Mouse (Mus musculus): ENCODE data around the gene Palld. TPM values are rescaled to one million over a fixed set of nuclear protein-coding genes. Genes with fewer than 3 reads are reported as not detected.

The Palld gene
- total RNA-seq, 2 experiments from 2014 or later = 66.8 to 71.5 TPM

DNA sequence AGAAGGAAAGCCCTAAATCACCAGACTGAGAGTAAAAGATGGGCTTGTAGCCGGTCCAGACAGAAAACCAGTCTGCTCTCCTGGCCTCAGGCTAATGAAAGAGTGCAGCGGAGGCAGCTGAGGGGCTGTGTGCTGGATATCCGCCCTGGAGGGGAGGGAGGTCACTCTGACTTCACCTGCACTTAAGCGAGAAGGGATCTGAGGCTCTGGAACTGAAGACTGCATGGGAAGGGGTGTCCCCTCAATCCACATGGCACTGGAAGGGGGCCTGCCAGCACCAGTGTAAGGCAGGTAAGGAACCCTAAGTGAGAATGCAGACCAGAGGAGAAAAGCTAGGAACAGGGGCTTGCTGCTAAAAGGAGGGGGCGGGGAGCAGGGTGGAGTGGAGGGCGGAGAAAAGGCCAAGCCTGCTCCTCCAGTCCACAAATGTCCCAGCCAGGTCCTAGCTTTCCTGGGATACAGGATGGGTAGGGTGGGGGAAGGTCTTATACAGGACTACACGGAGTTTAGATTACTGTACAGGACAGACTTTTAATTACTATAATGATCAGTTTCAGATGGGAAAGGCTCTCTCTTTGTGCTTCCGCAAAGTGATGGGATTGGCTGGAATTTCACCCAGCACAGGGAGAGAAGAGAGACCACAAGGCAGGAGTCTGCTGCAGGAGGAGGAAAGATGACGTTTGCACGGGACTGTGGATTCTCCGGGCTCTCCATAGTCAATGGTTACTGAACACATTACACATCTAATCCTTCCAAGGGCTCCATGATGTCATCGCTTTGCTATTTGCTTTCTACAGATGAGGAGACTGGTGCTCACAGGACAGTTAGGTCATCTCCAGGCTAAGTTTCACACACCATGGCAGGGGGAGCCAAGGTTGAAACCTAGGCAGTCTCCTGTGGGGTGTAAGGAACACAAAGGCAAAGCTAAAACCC, 278.7 kb downstream of the Palld start:
- intact Hi-C loops (cut with DNase I) = no loop called here
- TF ChIP-seq CTCF (IDR thresholded peaks at IDR 0.05) = no peak
- H3K27ac ChIP-seq = no peak overlapping the region
- no peak for DNase-seq
- no peak overlapping the region for H3K4me3 ChIP-seq

DNA sequence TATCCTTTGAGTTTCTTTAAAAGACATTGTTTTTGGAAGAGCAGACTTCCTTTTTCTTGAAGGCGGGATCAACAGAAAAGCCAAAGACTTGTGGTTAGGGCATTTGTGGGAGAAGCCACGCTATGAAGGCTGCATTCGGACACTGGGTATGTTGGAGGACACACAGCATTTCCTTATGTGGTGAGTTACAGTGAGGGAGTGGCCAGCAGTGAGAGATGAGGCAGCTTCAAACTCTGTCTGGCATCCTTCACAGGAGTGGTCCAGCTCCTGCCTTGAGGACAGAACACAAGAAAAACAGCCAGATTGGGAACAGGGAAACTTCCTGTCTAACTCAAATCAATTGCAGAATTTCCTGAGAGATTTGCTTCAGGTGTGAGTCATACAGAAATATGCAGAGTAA, 281.2 kb downstream of the Palld start:
- H3K4me3 ChIP-seq = no peak overlapping the region
- no peak for DNase-seq
- no peak overlapping the region for H3K27ac ChIP-seq
- no peak for TF ChIP-seq CTCF (IDR thresholded peaks at IDR 0.05)
- intact Hi-C loops (cut with DNase I) = no loop called here

DNA sequence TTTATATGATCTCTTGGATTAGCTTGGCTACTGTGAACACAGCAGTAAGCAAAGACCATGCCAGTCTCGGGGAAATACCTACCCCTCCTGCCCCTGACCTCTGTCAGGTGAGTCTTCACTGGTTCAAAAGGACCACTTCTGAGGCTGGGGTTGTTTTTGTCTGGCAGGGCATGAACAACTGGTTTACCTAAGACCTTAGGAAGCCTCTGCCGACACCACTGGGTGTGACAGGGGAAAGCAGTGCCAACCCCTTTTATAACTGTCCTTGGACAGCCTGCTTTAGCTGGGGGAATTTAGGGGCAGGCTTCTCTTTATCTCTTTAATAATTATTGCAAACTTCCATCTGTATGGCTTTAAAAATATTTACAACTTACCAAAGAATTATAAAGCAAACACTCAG, 284.8 kb downstream of the Palld start:
- no peak for TF ChIP-seq CTCF (IDR thresholded peaks at IDR 0.05)
- no peak overlapping the region for H3K4me3 ChIP-seq
- H3K27ac ChIP-seq = peak overlapping the region; percentile 17
- DNase-seq = peak; percentile 27
- intact Hi-C loops (cut with DNase I) = no loop called here

GRCm38 (mm10) chr8:61617049-61617448, 285.4 kb downstream of the Palld start:
- TF ChIP-seq CTCF (IDR thresholded peaks at IDR 0.05) = no peak
- DNase-seq = no peak
- intact Hi-C loops (cut with DNase I) = no loop called here
- no peak overlapping the region for H3K4me3 ChIP-seq
- H3K27ac ChIP-seq = peak overlapping the region; percentile 17

DNA sequence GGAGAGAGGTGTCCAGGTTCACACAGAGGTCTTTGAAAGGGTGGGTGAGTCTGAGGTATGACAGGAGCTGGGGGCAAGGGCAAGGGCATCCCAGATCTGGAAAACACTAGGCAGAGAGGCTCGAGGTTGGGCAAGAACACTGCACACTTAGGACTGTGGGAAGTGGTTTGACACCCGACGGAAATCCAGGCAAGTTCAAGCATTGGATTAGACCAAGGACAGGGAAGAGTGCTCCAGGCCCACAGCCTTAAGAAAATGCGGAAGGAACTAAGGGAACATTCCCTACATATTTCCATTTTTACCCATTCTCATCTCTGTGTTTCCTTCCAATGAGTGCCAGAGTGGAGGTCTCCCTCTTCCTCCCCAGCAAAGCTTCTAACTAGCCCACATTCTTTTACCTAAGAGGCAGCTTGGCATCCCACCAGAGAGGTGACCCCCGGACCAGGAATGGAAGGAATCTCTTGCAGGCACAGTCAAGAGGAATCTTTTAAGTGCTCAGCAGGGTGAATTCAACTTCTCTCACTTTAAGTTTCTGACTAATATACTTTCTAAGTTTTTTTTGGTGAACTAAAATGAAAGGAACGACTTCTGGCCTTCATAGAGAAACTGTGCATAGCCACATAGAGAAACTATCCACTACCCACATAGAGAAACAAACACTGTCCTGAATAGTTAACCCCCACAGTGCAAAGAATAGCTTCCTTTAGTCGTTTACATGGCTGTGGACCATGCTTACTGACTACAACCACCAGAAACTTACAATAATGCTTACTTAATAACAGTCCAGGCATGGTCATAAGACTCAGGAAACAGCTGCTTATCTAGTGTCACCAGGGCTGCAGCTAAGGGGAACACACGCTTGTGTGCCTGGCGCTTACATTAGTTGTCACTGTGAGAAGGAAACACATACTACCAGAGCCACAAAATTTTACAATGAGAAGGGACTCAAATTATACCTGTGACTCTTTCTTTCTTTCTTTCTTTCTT, 286.5 kb downstream of the Palld start:
- no peak for TF ChIP-seq CTCF (IDR thresholded peaks at IDR 0.05)
- no peak for DNase-seq
- Histone ChIP-seq H3K27ac (peak overlapping the region; percentile 0; the same call in 1 of the 2 replicates), H3K4me3 (no peak overlapping the region)
- intact Hi-C loops (cut with DNase I) = no loop called here

DNA sequence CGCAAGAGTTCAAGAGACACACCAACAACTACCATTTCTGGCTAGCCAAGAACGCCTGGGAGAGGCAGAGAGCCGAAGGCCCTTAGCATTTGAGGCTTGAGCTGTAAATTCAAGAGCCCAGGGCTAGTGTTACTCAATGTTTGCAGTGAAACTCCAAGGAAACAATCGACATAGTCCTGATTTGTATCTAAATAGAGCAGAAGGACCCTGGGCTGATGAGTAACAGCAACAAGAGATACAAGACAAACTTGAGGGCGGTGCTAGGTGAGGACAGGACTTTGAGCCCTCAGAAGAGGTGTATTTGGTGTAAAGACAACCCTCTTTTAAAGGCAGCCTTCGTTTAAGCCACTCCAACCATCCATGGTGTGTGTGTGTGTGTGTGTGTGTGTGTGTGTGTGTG, 290.7 kb downstream of the Palld start:
- TF ChIP-seq CTCF (IDR thresholded peaks at IDR 0.05) = no peak
- intact Hi-C loops (cut with DNase I) = no loop called here
- DNase-seq = no peak
- H3K4me3 ChIP-seq = no peak overlapping the region
- H3K27ac ChIP-seq = no peak overlapping the region

GRCm38 (mm10) chr8:61611077-61611476, 291.4 kb downstream of the Palld start:
- intact Hi-C loops (cut with DNase I) = no loop called here

DNA sequence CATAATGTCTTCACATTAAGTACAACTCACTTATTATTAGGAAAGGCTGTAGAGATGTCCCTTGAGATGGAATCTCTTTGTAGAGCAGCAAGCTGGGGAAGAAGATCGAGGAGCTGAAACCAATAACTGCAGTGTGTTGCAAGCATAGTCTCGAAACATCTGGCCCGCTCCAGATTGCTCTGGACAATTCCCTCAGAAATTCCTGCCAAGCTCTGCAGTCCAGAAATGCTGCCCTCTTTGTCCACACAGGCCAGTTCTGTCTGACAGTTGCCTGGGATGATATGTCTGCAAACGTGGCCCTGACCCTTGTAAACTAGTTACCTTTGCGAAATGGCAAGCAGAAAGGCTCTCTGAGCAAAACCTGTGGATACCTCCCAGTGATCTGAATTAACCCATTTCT, 291.9 kb downstream of the Palld start:
- Histone ChIP-seq H3K4me3 (no peak overlapping the region), H3K27ac (no peak overlapping the region)
- intact Hi-C loops (cut with DNase I) = no loop called here
- DNase-seq = peak; percentile 43
- TF ChIP-seq CTCF (IDR thresholded peaks at IDR 0.05) = no peak

More at GRCm38 (mm10) chr8:61611077-61611476, 291.4 kb downstream of the Palld start:
- no peak for DNase-seq
- no peak overlapping the region for H3K27ac ChIP-seq
- TF ChIP-seq CTCF (IDR thresholded peaks at IDR 0.05) = no peak
- no peak overlapping the region for H3K4me3 ChIP-seq

GRCm38 (mm10) chr8:61607463-61607813, 295.1 kb downstream of the Palld start:
- no peak for TF ChIP-seq CTCF (IDR thresholded peaks at IDR 0.05)
- Histone ChIP-seq H3K27ac (peak overlapping the region; percentile 72), H3K4me3 (no peak overlapping the region)
- intact Hi-C loops (cut with DNase I) = loop anchor here (2.0 kb wide), 1 partner anchor 15 kb away; no protein-coding TSS in a partner anchor
- no peak for DNase-seq

DNA sequence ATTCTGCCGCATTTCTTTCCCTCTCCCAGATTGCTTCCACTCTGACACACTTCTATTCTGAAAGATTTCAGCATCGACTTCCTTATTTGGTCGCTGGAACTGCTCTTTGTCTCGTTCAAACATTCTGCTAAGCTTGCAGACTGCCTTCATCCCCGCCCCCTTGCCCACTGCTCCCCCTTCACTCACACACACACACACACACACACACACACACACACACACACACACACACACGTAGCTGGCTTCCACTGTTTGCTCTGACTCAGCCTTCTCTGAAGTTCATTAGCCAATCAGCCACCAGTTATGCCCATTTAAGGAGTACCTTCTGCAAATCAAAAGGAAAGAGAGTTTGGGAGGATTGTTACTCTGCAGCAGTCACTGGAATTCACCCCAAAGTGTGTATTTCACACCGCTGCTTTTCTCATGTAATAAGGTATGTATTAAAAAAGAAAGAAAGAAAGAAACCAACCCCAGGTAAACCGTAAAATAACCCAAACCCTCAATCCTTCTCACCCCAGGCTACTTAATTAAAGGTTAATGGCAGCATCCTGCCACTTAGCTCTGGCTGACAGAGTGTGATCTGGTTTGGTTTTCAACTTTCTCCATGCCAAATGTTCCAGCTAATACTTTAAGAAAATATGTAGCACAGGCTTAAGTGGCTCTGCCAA, 295.6 kb downstream of the Palld start:
- peak; percentile 76 for DNase-seq
- Histone ChIP-seq H3K4me3 (peak overlapping the region; percentile 30; the same call in 1 of the 2 replicates), H3K27ac (peak overlapping the region; percentile 72)
- TF ChIP-seq CTCF (IDR thresholded peaks at IDR 0.05) = no peak
- intact Hi-C loops (cut with DNase I) = loop anchor here (2.0 kb wide), 1 partner anchor 14 kb away; no protein-coding TSS in a partner anchor

- TF ChIP-seq CTCF (IDR thresholded peaks at IDR 0.05) = no peak
- DNase-seq = no peak
- Histone ChIP-seq H3K27ac (no peak overlapping the region), H3K4me3 (no peak overlapping the region)
- intact Hi-C loops (cut with DNase I) = no loop called here
Observed at GRCm38 (mm10) chr8:61604871-61605270, 297.6 kb downstream of the Palld start.

GRCm38 (mm10) chr8:61596889-61597288, 305.6 kb downstream of the Palld start:
- Histone ChIP-seq H3K4me3 (no peak overlapping the region), H3K27ac (no peak overlapping the region)
- intact Hi-C loops (cut with DNase I) = no loop called here
- no peak for TF ChIP-seq CTCF (IDR thresholded peaks at IDR 0.05)
- no peak for DNase-seq

All from gastrocnemius, adult 2 months (tissue).